Mouse (Mus musculus) adipocyte (in vitro differentiated cells): ENCODE measurements around the gene G0s2.
"Not testable (repeated sequence)": the region's sequence is repeated elsewhere in the genome, so short reads cannot be mapped to it uniquely, and the experiment has no call there.

Experiments
- DNase-seq: peaks from one replicate; pipeline ENCODE4 v3.0.0-alpha.2; 2016; ENCODE audit warnings: low spot score

G0s2 gene

GRCm38 (mm10) chr1:193287578-193287977, 14.6 kb upstream of the G0s2 start:
- DNase-seq: no peak

DNA sequence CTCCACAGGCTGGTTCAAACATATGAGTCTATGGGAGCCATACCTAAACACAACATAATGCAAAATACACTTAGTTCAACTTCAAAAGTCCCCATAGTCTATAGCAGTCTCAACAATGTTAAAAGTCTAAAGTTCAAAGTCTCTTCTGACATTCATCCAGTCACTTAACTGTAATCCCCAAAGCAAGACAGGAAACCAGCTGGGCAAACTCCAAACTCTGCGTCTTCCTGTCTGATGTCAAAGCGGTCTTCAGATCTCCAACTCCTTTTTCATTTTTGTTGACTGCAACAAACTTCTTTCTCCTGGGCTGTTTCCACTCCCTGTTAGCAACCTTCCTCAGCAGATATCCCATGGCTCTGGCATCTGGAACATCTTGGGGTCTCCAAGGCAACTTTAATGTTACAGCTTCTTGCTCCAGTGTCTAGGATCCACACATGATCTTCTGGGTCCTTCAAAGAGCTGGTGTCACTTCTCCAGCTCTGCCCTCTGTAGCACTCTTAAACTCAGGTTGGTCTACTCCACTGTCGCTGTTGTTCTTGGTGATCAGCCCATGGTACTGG, 12.8 kb upstream of the G0s2 start:
- not testable (repeated sequence) for DNase-seq

DNA sequence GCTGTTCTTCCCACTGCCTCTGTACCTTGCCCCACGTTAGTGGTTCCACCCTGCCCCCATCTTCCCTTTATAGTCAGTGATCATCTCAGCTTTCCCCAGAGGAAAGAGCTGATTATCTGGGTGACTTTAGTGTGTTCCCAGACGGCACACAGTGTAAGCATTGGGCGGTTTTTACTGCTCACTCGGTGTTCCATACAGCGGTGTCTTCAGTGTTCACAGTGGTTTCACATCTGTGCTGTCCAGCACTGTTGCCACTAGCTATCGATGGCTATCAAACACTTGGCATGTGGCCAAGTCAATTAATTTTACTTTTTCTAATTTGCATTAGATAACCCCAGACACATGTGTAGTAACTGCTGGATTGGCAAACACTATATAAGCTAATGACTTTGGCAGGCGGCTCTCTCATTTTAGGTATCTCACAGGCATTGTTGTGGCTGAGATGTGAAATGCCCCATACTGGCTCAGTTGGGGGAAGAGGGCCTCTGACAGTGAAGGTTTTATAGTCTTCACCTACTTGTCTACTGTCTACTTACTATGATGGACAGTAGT, 11.3 kb upstream of the G0s2 start:
- no peak for DNase-seq

DNA sequence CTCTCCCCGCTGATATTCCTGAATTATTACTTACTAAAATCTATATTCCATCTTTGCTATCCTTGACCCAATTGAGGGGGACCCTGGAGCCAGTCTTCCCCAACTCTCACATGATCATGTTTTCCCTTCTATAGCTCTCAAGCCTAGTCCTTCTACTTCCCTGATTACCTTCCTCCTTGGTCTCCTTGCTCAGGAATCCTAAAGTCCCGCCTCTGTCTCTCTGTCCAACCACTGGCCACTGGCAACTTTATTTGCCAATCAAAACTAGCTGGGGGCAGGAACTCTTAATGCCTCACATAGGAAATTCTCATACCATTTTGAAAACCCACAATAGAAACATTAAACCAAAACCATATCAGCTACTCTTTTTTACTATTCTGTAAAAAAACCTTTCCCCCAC, 8.3 kb upstream of the G0s2 start:
- no peak for DNase-seq

DNA sequence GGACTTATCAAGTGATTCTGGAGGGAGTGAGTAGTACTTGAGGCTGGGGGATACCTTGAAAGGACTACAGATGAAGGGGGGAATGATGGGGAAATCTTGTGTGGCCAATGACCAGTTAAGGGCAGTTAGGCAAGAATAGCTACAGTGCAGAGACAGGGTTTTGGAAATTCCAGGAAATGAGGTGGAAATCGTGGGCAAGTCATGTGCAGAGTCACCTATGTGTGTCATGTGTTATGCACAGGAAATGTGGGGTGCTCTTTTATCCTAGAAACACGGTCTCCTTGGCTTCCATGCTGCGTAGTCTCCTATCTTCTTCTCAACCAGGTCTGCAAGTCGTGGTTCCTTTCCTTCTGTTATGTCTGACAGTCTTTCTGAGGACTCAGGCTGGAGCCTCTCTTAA, 6.5 kb upstream of the G0s2 start:
- DNase-seq: no peak

- DNase-seq: peak; percentile 91
Observed at GRCm38 (mm10) chr1:193278414-193279045, 5.5 kb upstream of the G0s2 start.

DNA sequence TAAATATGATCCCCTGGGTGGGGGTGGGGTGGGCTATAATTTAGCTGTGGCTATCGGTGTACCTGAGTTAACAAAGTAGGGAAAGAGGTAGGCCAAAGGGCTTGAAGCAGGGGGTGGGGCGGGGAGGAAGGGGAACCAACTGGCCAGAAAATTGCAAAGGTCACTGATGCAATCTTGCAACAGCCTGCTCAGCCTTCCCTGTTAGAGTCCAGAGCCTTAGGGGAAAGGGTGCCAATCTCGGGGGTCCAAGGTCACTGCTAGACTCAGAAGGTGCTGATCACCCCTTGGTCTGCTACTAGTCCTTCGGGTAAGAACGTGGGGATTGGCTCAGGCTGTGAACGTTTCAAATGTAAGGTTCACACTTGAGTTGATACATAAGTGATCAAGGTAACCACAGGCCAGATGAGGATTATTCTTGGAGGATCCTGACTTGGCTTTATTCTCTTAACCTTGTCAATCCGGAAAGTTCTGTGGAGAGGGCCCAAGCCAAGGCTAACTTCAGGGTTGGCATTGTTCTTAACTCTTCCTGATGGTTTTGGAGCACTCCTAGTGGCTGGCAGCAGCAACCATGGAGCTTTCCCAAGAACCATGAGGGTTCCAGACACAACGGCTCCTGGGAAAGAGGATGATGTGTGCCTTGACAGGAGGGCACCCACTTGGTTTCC, 1.5 kb upstream of the G0s2 start:
- peak; percentile 54 for DNase-seq

DNA sequence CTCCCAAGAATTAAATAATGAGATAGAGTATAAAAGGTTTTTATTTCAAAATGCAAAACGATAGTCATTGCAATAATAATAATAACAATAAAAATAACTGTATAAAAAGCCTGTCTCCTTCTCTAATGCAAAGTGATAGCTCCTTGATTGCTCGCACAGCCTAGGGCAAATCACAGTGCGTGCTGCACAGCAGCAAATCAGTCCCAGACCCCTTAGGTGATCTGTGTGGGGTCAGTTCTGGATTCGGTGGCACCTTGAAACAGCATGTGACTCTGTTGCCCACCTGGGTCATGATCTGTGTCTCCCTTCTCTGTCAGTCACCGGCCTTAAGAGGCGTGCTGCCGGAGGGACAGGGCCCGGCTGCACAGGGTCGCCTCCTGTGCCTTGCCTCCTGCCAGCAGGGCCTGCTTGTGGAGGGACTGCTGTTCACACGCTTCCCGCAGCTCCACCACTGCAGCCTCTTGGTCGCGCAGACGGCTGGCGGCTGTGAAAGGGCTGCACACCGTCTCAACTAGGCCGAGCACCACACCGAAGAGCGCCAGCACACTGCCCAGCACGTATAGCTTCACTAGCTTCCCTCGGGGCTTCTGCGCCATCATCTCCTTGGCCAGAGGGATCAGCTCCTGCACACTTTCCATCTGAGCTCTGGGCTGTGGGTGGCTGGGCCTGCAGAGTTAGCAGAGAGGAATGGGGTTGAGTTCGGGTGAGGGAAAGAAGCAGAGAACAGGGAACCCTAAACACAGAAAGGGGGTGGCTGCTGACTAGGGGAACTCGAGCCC, 691 bp downstream of the G0s2 start:
- DNase-seq: peak; percentile 23

DNA sequence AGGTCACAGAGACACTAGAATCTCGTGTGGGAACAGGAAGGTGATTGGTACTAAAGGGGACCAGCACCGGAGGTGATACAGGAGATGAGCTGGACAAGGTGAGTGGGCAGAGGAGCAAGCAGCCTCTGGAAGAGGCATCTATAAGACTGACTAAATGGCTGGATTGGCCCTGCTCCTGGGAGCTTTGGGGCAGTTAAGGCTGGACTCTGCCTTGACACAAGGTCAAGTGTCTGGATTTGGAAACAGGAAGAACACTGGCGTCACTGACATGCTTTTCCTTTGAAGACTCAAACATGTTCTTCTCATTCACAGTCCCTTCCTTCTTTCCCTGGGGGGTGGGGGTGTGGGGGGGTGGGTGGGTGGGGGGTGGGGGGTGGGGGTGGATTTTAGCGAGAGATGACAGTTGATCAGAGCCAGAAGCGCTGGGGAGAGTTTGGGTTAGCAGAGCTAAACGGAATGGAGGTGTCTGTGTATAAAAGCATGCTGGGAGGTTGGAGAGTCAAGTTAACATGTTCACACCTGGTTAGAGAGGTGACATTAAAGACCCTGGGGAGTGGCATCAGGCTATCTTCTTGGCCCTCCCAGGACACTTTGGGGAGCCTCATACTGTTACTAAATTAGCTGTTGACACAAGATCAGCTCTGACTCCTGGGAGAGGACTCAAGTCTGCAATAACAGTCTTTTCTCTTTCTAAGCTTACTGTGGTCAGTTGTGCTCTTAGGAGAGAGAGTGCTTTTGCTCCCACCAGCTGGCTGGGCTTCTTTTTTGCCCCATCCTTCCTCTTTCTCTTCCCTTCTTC, 1.9 kb downstream of the G0s2 start:
- peak; percentile 76 for DNase-seq

DNA sequence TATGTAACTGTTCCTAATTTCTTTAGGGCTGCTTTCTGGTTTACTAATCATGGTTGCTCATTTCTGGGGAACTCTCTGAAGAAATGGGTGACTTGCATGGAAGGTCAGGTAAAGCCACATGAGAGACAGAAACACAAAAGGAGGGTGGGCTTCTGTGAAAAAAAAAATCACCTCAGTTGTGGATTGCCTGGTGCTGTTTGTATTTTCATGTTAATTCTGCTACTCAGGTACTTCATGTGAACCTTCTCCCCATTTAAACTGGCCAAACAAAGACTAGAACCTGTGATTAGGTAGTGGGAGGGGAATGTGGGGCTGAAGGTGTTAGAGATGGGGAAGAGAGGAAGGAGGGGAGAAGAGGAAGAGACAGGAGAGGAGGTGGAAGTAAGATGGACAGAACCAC, 7.3 kb downstream of the G0s2 start:
- no peak for DNase-seq

- DNase-seq: no peak
Observed at GRCm38 (mm10) chr1:193263955-193264598, 8.9 kb downstream of the G0s2 start, which contains the start of gene Hsd11b1. TSS of gene Hsd11b1 (minus strand) at chr1:193264075.

GRCm38 (mm10) chr1:193263026-193263907, 9.8 kb downstream of the G0s2 start:
- peak; percentile 81 for DNase-seq

GRCm38 (mm10) chr1:193261897-193262548, 11.0 kb downstream of the G0s2 start:
- peak; percentile 96 for DNase-seq

- no peak for DNase-seq
Observed at GRCm38 (mm10) chr1:193259559-193259958, 13.5 kb downstream of the G0s2 start.

GRCm38 (mm10) chr1:193256621-193257098, 16.4 kb downstream of the G0s2 start:
- DNase-seq: peak; percentile 43

GRCm38 (mm10) chr1:193256289-193256577, 16.8 kb downstream of the G0s2 start:
- no peak for DNase-seq

DNA sequence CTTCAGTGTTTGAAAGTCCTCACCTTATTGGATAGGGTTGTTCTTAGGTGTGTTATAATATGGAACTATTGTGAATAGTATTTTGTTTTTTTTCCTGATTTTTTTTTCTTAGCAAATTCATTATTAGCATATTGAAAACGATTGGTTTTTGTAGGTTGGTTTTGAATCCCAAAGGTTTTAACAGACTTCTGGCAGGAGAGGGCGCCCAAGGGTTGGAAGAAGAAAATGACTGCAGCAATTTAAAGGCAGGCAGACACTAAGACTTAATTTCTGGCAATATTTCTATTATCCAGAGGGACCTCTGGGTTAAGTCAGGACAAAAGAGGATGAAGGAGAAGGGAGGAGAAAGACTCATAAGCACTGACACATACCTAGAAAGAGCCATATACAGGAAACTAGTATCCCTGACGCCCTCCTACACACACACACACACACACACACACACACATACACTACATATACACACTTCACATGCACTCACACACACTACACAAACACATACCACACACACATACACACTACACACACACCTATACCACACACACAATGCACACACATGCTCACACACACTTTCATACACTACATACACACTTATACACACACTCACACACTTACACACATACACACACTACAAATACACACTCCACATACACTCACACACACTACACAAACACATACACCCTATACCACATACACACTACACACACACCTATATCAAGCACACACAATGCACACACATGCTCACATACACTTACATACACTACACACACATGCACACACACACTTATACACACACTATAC, 17.3 kb downstream of the G0s2 start:
- peak; percentile 92 for DNase-seq

DNA sequence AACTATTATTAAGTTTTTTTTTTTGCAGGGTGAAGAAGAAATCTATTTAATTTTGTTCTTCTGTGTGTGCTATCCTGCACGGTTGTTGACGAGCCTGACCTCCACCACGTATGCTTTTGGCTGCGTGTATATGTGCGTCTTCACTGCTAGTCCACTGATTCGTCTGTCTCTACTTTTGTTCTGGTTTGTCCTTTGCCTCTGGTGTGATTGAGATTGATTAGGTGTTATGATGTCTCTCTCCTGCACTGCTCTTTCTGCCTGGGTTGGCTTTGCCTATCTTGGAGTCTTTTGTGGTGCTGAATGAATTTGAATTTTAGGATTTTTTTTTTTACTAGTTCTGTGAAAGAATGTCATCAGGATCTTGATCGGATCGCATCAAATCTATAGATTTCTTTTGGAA, 18.0 kb downstream of the G0s2 start:
- no peak for DNase-seq

- not testable (repeated sequence) for DNase-seq
Observed at GRCm38 (mm10) chr1:193253895-193254294, 19.1 kb downstream of the G0s2 start.
